Mouse (Mus musculus) spleen, adult 2 months (tissue): ENCODE results near the gene Ofd1.

Source experiments
- CTCF ChIP-seq: fragments of 200-500 bp; IDR thresholded peaks from 2 replicates; pipeline ENCODE4 v1.5.1; 2011; ENCODE audit warnings: mild to moderate bottlenecking, inconsistent platforms; ENCODE audit not compliant: insufficient read depth, insufficient read length, insufficient replicate concordance; ENCODE audit errors: extremely low read depth
- POLR2A ChIP-seq: fragments of 200-500 bp; IDR thresholded peaks from 2 replicates; pipeline ENCODE4 v1.6.1; 2011; ENCODE audit warnings: low read depth, low read length, inconsistent platforms

DNA sequence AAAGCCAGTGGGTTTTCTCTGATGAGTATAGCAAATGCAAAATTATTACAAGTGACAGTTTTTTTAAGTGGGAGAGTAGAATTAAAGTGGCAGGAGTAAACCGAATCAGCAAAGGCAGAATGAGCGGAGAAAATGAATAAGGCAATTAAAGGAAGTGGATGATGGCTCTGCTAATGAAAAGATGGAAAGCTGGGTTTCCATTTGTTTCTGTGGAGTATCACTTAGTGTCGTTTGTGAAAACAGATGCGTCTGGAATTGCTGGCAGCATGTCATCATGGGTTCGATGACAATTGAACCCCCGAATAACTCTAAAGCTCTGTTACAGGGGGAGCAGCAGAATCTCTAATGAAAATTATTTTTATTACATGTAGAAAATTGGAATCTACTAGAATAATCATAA is 92.4 kb downstream of the Ofd1 start:
- TF ChIP-seq CTCF, result no peak
- TF ChIP-seq POLR2A, result no peak
